Mouse (Mus musculus) C2C12 (cell line): Measurements from ENCODE around the gene AI837181. TPM values are rescaled to one million over a fixed set of nuclear protein-coding genes. Genes with fewer than 3 reads are reported as not detected.

ENCODE experiments used
- H3K27me3 ChIP-seq: one replicate; pipeline ENCODE4 v1.6.1; 2011; ENCODE audit not compliant: control insufficient read depth, insufficient read depth, insufficient read length
- H3K36me3 ChIP-seq: one replicate; pipeline ENCODE4 v1.6.1; 2011; ENCODE audit not compliant: control insufficient read depth, insufficient read depth
- H3K4me3 ChIP-seq: one replicate; pipeline ENCODE4 v1.5.1; 2011; ENCODE audit warnings: mild to moderate bottlenecking, control low read depth; ENCODE audit not compliant: poor library complexity, insufficient read depth, severe bottlenecking
- H3K79me2 ChIP-seq: one replicate; pipeline ENCODE4 v1.6.1; 2011; ENCODE audit not compliant: control insufficient read depth, insufficient read depth
- H3K79me3 ChIP-seq: one replicate; pipeline ENCODE4 v1.6.1; 2011; ENCODE audit warnings: low read depth, control low read depth
- H3ac ChIP-seq: one replicate; pipeline ENCODE3; 2011; ENCODE audit warnings: low read depth; ENCODE audit not compliant: control insufficient read depth, insufficient read length
- CEBPB ChIP-seq: IDR thresholded peaks from one replicate; pipeline ENCODE4 v1.6.1; 2011; ENCODE audit warnings: low read depth, mild to moderate bottlenecking, control low read depth, moderate library complexity
- CTCF ChIP-seq: IDR thresholded peaks from one replicate; pipeline ENCODE4 v1.5.1; 2011; ENCODE audit not compliant: control insufficient read depth, insufficient read depth, insufficient read length
- FOSL1 ChIP-seq: IDR thresholded peaks from one replicate; pipeline ENCODE4 v1.8.0; 2011; ENCODE audit warnings: mild to moderate bottlenecking, low read length; ENCODE audit not compliant: poor library complexity, insufficient read depth, severe bottlenecking
- MAX ChIP-seq: IDR thresholded peaks from one replicate; pipeline ENCODE4 v1.6.1; 2011; ENCODE audit warnings: mild to moderate bottlenecking, control low read depth
- MYOD1 ChIP-seq: IDR thresholded peaks from one replicate; pipeline ENCODE4 v1.6.1; 2011; ENCODE audit warnings: low read depth; ENCODE audit not compliant: control insufficient read depth, insufficient read length
- MYOG ChIP-seq: IDR thresholded peaks from one replicate; pipeline ENCODE4 v1.6.1; 2011; ENCODE audit not compliant: control insufficient read depth, insufficient read length; ENCODE audit errors: extremely low read depth
- USF1 ChIP-seq: IDR thresholded peaks from one replicate; pipeline ENCODE4 v1.6.1; 2011; ENCODE audit warnings: low read depth, mild to moderate bottlenecking, control low read depth, moderate library complexity
- polyA plus RNA-seq: library from polyadenylated mRNA; unstranded; fragments of >200 nt; fragmentation: generic; extraction: Trizol; gene quantifications from one replicate; pipeline ENCODE4 v1.2.1, GENCODE M21; 2012; ENCODE audit warnings: missing spikeins

The AI837181 gene
- polyA plus RNA-seq, 1 experiment = 90.3 TPM

DNA sequence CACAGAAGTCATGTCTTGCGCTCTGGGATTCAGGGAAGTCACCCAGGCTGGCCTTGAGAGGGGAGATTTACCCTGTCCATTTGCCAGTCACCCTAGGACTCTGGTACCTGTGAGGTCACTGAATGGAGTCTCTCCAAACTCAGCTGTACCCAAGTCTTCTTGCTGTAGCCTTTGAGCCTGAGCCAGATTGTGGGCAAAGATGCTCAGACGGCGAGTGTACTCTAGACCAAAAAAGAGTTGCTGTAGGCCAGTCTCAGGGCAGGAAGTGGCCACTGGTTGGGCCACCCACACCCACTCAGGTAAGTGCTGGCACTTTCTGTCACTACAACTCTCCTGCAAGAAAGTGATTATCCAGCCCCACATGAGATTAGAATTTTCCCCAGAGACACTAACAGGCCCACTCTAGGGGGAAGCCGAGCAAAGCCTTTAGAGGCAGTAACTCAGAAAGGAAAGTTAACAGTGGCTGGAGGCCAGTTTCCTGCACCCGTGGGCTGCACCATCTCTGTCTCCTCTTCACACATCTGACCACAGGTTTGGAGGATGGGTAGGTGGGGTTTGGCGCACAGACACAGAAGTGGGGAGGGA, 42.1 kb downstream of the AI837181 start:
- H3ac ChIP-seq = no peak overlapping the region
- TF ChIP-seq MYOD1 = no peak
- TF ChIP-seq CTCF = no peak
- no peak for TF ChIP-seq CEBPB
- no peak for TF ChIP-seq FOSL1
- no peak for TF ChIP-seq USF1

DNA sequence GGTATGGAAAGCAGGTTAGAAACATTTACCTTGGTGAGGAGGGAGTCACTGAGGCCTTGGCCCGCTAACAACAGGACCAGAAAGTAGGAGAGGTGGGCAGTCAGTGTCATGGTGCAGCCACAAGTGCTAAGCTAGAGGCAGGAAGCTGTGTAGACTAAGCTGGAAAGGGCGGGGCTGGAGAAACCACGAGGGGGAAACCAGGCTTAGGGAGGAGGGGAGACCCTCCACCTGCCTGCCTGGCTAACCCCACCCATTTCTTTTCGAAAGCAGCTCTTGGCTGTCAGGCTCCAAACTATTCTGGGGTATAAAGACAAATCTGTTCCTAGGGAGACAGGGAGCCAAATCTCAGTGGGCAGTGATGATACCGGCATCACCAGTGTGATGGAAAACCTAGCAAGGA, 43.4 kb downstream of the AI837181 start, which contains the start of gene Ctsw:
Ctsw (minus strand) TSS at position 134 of the 400 bp plus-strand sequence.
- Histone ChIP-seq H3K79me2 (no peaks in the 10 kb centered on the region), H3K36me3 (peaks cover 35% of the 10 kb centered on the region), H3ac (no peak within 1 kb of the TSS), H3K27me3 (no peaks in the 10 kb centered on the region), H3K4me3 (no peak within 1 kb of the TSS), H3K79me3 (no peaks in the 10 kb centered on the region)
- TF ChIP-seq MYOG (no peak), FOSL1 (no peak), CEBPB (no peak), CTCF (no peak), USF1 (no peak), MAX (no peak), MYOD1 (no peak)

More for the DNA sequence above, 42.1 kb downstream of the AI837181 start:
- peaks cover 49% of the 10 kb centered on the region for H3K36me3 ChIP-seq
- H3K27me3 ChIP-seq = no peaks in the 10 kb centered on the region
- peaks cover 6% of the 10 kb centered on the region for H3K79me2 ChIP-seq
- no peaks in the 10 kb centered on the region for H3K79me3 ChIP-seq
- H3K4me3 ChIP-seq = no peak overlapping the region

DNA sequence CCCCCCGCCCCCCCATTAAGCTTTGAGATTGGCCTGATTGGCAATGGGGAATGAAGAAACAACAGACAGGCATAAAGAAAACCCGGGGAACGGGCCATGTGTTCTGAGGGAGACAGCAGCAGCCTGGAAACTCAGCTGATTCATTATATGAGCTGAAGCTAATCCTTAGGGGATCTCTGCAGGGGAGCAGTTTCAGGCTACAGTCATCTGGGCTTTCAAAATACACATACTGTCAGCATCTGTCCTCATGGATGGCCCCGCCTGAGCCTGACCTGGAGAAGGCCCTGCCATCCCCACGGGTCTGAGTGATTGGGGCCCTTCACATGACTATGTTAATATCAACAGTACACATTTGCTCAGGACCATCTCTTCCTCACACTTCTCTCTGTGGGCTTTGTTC, 46.9 kb downstream of the AI837181 start:
- Histone ChIP-seq H3K36me3 (peaks cover 11% of the 10 kb centered on the region), H3K4me3 (no peak overlapping the region), H3K79me2 (peaks cover 27% of the 10 kb centered on the region), H3K27me3 (no peaks in the 10 kb centered on the region), H3K79me3 (peaks cover 18% of the 10 kb centered on the region), H3ac (no peak overlapping the region)
- TF ChIP-seq FOSL1 = no peak

DNA sequence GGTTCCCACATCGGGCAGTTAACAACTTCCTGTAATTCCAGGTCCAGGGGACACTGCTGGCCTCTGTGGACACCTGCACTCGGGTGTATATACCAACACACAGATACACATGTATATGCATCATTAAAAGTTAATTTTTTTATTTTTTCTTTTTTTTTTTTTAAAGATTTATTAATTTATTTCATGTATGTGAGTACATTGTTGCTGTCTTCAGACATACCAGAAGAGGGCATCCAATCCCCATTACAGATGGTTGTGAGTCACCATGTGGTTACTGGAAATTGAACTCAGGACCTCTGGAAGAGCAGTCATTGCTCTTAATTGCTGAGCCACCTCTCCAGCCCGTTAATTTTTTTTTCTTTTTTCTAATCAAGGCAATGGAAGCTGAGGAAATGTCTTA, 47.9 kb downstream of the AI837181 start:
- H3K4me3 ChIP-seq = peak overlapping the region; percentile 7
- TF ChIP-seq FOSL1 (no peak), MAX (peak; percentile 37)

DNA sequence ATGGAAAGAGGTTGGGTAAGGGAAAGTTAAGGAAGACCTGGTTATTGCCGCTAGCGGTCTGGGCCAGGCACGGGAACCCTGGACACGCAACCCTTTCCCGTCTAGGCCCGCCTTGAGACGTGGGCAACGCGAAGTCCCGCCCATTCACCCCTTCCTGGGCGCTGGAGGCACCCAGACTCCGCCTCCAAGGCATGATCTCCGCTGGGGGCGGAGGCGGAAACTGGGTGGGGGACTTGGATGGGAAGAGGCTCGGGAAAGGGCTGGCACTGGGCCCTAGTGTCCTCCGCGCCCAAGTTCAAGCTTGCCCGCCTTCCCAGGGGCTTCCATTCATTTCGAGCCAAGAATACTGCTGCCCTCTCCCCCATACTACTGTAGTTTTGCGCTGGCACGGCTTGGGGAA, 48.8 kb downstream of the AI837181 start, which contains the start of gene Efemp2:
Efemp2 (plus strand) TSS at position 235 of the 400 bp plus-strand sequence.
- peaks cover 26% of the 10 kb centered on the region for H3K36me3 ChIP-seq
- peaks cover 25% of the 10 kb centered on the region for H3K79me3 ChIP-seq
- H3ac ChIP-seq = peak within 1 kb of the TSS; percentile 78
- peaks cover 45% of the 10 kb centered on the region for H3K79me2 ChIP-seq
- H3K4me3 ChIP-seq = peak within 1 kb of the TSS; percentile 75
- TF ChIP-seq FOSL1 = no peak
- peak; percentile 69 for TF ChIP-seq MAX
- no peak for TF ChIP-seq CTCF
- H3K27me3 ChIP-seq = no peaks in the 10 kb centered on the region

More for the DNA sequence above, 47.9 kb downstream of the AI837181 start:
- peaks cover 37% of the 10 kb centered on the region for H3K79me2 ChIP-seq
- peaks cover 22% of the 10 kb centered on the region for H3K79me3 ChIP-seq
- H3ac ChIP-seq = no peak overlapping the region
- peaks cover 17% of the 10 kb centered on the region for H3K36me3 ChIP-seq
- H3K27me3 ChIP-seq = no peaks in the 10 kb centered on the region

DNA sequence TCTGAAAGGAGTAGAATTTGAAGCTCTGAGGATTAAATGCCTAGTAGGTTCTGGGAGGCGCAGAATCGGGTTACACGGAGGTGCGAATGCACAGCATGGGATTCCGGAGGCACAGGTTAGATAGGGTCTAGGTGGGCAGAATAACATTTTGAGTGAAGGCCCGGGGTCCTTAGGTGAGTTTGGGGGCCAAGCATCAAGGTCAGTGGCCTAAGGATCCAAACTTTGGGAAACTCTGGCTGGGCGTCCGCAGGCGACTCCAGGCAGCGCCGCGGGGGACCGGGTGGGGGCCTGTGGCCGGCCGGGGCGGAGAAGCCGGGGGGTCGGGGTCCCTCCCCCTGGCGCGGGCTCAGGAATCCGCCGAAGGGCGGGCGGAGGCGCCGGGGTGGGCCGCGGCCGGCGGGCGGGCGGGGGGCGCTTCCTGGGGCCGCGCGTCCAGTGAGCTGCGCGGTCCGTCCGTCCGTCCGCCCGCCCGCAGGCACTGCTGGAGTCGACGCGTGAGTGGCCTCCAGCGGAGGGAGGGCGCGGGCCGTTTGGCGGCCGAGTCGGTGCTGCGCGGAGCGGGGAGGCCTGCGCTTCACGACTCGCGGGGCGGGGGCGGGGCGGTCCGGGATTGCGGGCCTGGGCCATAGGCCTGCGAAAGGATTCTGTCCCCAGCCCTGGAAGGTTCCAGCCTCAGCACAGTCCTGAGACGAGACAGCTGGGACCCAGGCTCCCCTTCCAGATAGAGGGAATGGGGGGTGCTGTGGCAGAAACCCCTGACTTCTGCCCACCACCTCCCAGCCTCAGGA, 49.5 kb downstream of the AI837181 start:
- Histone ChIP-seq H3K36me3 (peaks cover 34% of the 10 kb centered on the region), H3K27me3 (no peaks in the 10 kb centered on the region), H3K4me3 (peak overlapping the region; percentile 75), H3K79me2 (peaks cover 49% of the 10 kb centered on the region), H3K79me3 (peaks cover 25% of the 10 kb centered on the region), H3ac (peak overlapping the region; percentile 56)
- peak; percentile 5 for TF ChIP-seq CTCF
- TF ChIP-seq FOSL1 = no peak
- no peak for TF ChIP-seq MYOD1
